Mouse (Mus musculus) heart, postnatal 0 days (tissue): ENCODE measurements around the gene Ifrd2.

Experiments used
- CTCF ChIP-seq: IDR thresholded peaks from 2 replicates; pipeline ENCODE4 v1.5.1; 2016; ENCODE audit warnings: antibody characterized with exemption, control low read depth, low read depth
- EP300 ChIP-seq: IDR thresholded peaks from 2 replicates; pipeline ENCODE4 v1.6.1; 2016; ENCODE audit warnings: antibody characterized with exemption, low read depth

DNA sequence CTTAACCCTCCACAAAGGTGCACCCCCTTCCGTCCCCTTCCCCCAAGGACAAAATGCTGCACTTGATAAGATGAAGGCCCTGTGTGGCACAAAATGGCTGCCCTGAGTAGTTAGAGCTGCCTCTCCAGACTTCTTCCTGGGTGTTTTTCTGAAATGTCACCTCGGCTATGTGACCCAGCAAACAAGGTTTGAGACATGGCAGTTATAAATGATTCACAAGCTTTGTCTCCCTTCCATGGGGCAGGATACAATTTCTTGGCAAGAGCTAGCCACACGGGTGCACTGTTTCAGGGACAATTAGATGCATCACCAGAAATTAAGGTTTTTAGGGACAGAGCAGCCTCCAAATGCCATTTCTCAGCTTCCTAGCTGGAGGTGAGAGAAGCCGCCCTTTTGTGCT lies 47.0 kb upstream of the Ifrd2 start:
- TF ChIP-seq CTCF (no peak), EP300 (no peak)
